Mouse (Mus musculus) forebrain, embryonic 10.5 days (tissue): ENCODE data around the gene Cyp1a1. TPM values are rescaled to one million over a fixed set of nuclear protein-coding genes. Genes with fewer than 3 reads are reported as not detected.

Experiments used
- DNase-seq: peaks from one replicate; pipeline ENCODE4 v3.0.0-alpha.2; 2017; ENCODE audit warnings: low spot score; ENCODE audit errors: extremely low spot score
- H3K27ac ChIP-seq: fragments of 300-500 bp; sonication (generic); 2 replicates; pipeline ENCODE4 v1.5.1; 2016; ENCODE audit warnings: mild to moderate bottlenecking
- H3K27me3 ChIP-seq: fragments of 300-500 bp; sonication (generic); 2 replicates; pipeline ENCODE4 v1.6.1; 2016; ENCODE audit warnings: mild to moderate bottlenecking; ENCODE audit not compliant: poor library complexity, severe bottlenecking
- H3K36me3 ChIP-seq: fragments of 300-500 bp; sonication (generic); replicated peaks from 2 replicates; pipeline ENCODE4 v1.6.1; 2016; ENCODE audit warnings: mild to moderate bottlenecking, moderate library complexity
- H3K4me1 ChIP-seq: fragments of 300-500 bp; sonication (generic); 2 replicates; pipeline ENCODE4 v1.6.1; 2016
- H3K4me3 ChIP-seq: fragments of 300-500 bp; sonication (generic); 2 replicates; pipeline ENCODE4 v1.5.1; 2016; ENCODE audit warnings: mild to moderate bottlenecking, moderate library complexity
- H3K9me3 ChIP-seq: fragments of 300-500 bp; sonication (generic); 2 replicates; pipeline ENCODE4 v1.6.1; 2016; ENCODE audit warnings: mild to moderate bottlenecking, moderate library complexity
- WGBS: fragments of 180-500 bp; shearing (Covaris S2); methylation state at CpG from one replicate; pipeline ENCODE4 v1.1.7; 2016; 5-methylcytosine and 5-hydroxymethylcytosine counted together
- polyA plus RNA-seq: library from polyadenylated mRNA; unstranded; fragments of >200 nt; fragmentation: Nextera tagmentation; extraction: Ambion mirVana; gene quantifications from 2 replicates; pipeline ENCODE4 v1.2.1, GENCODE M21; 2016

Gene Cyp1a1
- 0.14 TPM in 1 of 2 replicates, not detected in the other for polyA plus RNA-seq

DNA sequence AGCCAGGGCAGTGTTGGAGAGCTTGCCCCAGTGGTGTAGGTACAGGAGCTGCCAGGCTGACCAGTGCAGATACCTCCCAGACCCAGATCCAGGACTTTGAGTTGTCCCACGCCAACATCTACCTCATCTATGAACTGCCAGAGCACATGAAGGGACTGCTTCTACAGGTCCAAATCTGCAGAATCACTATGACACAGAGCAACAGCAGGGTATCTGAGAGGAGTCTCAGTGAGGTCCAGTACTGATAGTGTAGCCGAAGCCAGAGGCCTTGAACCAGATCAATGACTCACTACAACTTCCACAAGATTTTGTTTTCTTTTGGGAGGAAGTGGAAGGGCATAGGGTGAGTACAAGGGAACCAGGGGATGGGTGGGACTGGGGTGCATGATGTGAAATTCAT is at the start of gene Cyp1a1:
Gene Cyp1a1, plus strand, starts transcription at position 178 of the 400 bp plus-strand sequence.
- DNase-seq = no peak
- no peak within 1 kb of the TSS for H3K4me3 ChIP-seq
- H3K27me3 ChIP-seq = no peaks in the 10 kb centered on the region
- H3K4me1 ChIP-seq = no peaks in the 10 kb centered on the region
- no peak within 1 kb of the TSS for H3K27ac ChIP-seq
- H3K9me3 ChIP-seq = no peaks in the 10 kb centered on the region
- no peaks in the 10 kb centered on the region for H3K36me3 ChIP-seq
- WGBS = 94% methylated on average over 2 of the region's 2 CpGs

GRCm38 (mm10) chr9:57638651-57639459 is 48.9 kb upstream of the Cyp1a1 start:
- peak overlapping the region; percentile 13 for H3K4me3 ChIP-seq
- DNase-seq = no peak
- H3K36me3 ChIP-seq = peaks cover 45% of the 10 kb centered on the region
- WGBS = 40% methylated on average over 8 of the region's 8 CpGs
- no peaks in the 10 kb centered on the region for H3K27me3 ChIP-seq
- H3K9me3 ChIP-seq = no peaks in the 10 kb centered on the region
- peak overlapping the region; percentile 72 for H3K27ac ChIP-seq
- peaks cover 77% of the 10 kb centered on the region for H3K4me1 ChIP-seq

GRCm38 (mm10) chr9:57639661-57640328 is 47.9 kb upstream of the Cyp1a1 start:
- Histone ChIP-seq H3K27me3 (no peaks in the 10 kb centered on the region), H3K9me3 (no peaks in the 10 kb centered on the region), H3K4me3 (peak overlapping the region; percentile 19; the same call in 1 of the 2 replicates), H3K4me1 (peaks cover 78% of the 10 kb centered on the region), H3K36me3 (peaks cover 37% of the 10 kb centered on the region), H3K27ac (peak overlapping the region; percentile 72)
- DNase-seq = no peak
- 74% methylated on average over 5 of the region's 5 CpGs for WGBS

- 24% methylated on average over 15 of the region's 15 CpGs for whole genome bisulfite sequencing
- Histone ChIP-seq H3K36me3 (peaks cover 36% of the 10 kb centered on the region), H3K27me3 (no peaks in the 10 kb centered on the region), H3K27ac (peak overlapping the region; percentile 51), H3K4me1 (peaks cover 80% of the 10 kb centered on the region), H3K4me3 (peak overlapping the region; percentile 19), H3K9me3 (no peaks in the 10 kb centered on the region)
- DNase-seq = no peak
Measured at GRCm38 (mm10) chr9:57640384-57640783, 47.3 kb upstream of the Cyp1a1 start.

- 74% methylated on average over 1 of the region's 1 CpGs for WGBS
- H3K36me3 ChIP-seq = peaks cover 32% of the 10 kb centered on the region
- H3K4me1 ChIP-seq = peaks cover 86% of the 10 kb centered on the region
- no peak for DNase-seq
- H3K27ac ChIP-seq = no peak overlapping the region
- H3K27me3 ChIP-seq = no peaks in the 10 kb centered on the region
- no peaks in the 10 kb centered on the region for H3K9me3 ChIP-seq
- no peak overlapping the region for H3K4me3 ChIP-seq
Measured at GRCm38 (mm10) chr9:57641022-57641421, 46.7 kb upstream of the Cyp1a1 start.

DNA sequence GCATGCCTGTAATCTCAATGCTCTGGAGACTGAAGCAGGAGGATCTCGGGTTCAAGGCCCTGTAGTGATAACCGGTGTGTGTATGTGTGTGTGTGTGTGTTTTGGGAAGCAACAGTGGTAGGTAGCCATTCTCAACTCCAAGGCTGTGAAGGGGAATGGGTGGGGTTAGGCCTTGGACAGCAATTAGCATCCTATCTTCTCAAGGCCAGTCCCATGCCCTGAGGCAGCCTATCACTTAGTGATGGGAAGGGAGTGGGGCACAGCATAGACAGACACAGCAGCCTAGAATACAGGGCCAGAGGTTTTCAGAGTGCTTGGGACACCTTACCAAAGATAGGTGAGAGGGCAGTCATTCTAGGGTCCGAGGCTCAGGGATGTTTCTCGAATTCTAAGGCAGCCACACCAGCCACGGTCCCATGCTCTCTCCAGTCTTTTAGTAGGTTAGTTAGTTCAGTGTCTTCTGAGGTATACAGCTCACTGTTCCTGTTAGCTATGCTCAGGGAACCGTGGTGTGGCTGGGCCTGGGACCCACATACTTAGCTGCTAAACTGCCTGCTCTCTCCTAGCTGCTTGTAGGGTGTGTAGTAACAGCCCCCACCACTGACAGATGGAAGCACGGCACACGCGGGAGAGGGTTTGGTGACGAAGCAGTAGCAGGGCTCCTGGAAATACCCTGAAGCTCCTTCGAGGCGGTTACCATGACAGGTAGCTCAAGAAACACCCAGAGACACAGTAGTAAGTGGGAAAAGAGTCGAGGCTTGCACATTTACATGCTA is 45.8 kb upstream of the Cyp1a1 start:
- no peak overlapping the region; the same call in 1 of the 2 replicates for H3K4me3 ChIP-seq
- H3K27ac ChIP-seq = no peak overlapping the region
- DNase-seq = no peak
- no peaks in the 10 kb centered on the region for H3K9me3 ChIP-seq
- 93% methylated on average over 13 of the region's 13 CpGs for WGBS
- peaks cover 88% of the 10 kb centered on the region for H3K4me1 ChIP-seq
- H3K27me3 ChIP-seq = 0 out of 2 replicates have a peak, but pooled peaks cover 2% of the 10 kb centered on the region
- H3K36me3 ChIP-seq = peaks cover 28% of the 10 kb centered on the region

GRCm38 (mm10) chr9:57643169-57643855 is 44.4 kb upstream of the Cyp1a1 start:
- no peak for DNase-seq
- peaks cover 6% of the 10 kb centered on the region; the same call in 1 of the 2 replicates for H3K27me3 ChIP-seq
- H3K9me3 ChIP-seq = no peaks in the 10 kb centered on the region
- 79% methylated on average over 9 of the region's 9 CpGs for WGBS
- peak overlapping the region; percentile 98 for H3K4me3 ChIP-seq
- H3K36me3 ChIP-seq = peaks cover 22% of the 10 kb centered on the region
- H3K27ac ChIP-seq = peak overlapping the region; percentile 99; the same call in 1 of the 2 replicates
- peaks cover 77% of the 10 kb centered on the region for H3K4me1 ChIP-seq

DNA sequence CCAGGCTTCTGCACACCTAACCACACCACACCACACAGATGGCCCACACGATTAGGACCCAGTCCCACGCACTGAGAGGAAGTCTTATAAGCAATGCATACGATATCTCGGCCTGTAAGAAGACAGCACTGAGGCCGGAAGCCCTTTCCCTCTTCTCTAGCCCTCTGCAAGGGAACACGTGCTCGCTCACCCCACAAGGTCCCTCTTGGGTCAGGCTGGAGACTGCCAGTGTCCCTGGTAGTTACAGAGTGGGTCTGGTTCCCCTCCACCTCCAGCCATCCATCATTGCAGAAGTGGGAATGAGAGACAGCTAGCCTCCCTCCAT is 43.9 kb upstream of the Cyp1a1 start:
- no peak for DNase-seq
- H3K4me3 ChIP-seq = peak overlapping the region; percentile 98
- peak overlapping the region; percentile 99 for H3K27ac ChIP-seq
- H3K9me3 ChIP-seq = no peaks in the 10 kb centered on the region
- peaks cover 72% of the 10 kb centered on the region for H3K4me1 ChIP-seq
- 81% methylated on average over 7 of the region's 7 CpGs for WGBS
- peaks cover 22% of the 10 kb centered on the region for H3K36me3 ChIP-seq
- peaks cover 6% of the 10 kb centered on the region; the same call in 1 of the 2 replicates for H3K27me3 ChIP-seq

DNA sequence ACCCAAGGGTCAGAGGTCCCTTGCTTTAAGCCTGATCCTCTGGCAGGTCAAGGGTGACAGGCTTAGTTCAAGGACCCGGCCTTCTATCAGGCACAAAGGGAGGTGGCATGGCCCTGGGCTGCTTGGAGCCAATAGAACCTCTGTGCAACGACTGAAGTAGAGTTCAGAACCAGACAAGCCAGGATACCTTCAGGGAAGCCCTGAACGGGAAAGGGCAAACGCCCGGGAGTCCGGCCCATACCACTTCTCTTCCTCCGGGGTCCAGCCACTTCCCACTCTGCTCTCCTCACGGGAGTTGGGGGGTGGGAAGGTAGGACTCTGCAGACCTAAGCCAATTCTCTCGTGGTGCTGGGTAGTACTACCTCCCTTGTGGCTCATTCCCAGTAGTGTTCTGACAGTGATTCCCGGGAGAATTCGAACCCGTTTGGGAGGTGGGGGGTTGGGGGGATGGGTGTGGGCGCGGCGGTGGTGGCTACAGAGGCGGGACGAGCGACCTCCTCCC is 43.2 kb upstream of the Cyp1a1 start:
- Histone ChIP-seq H3K36me3 (peaks cover 22% of the 10 kb centered on the region), H3K9me3 (no peaks in the 10 kb centered on the region), H3K27ac (peak overlapping the region; percentile 99), H3K4me3 (peak overlapping the region; percentile 98), H3K4me1 (peaks cover 65% of the 10 kb centered on the region), H3K27me3 (peaks cover 6% of the 10 kb centered on the region; the same call in 1 of the 2 replicates)
- DNase-seq = no peak
- 0% methylated on average over 18 of the region's 18 CpGs for WGBS

DNA sequence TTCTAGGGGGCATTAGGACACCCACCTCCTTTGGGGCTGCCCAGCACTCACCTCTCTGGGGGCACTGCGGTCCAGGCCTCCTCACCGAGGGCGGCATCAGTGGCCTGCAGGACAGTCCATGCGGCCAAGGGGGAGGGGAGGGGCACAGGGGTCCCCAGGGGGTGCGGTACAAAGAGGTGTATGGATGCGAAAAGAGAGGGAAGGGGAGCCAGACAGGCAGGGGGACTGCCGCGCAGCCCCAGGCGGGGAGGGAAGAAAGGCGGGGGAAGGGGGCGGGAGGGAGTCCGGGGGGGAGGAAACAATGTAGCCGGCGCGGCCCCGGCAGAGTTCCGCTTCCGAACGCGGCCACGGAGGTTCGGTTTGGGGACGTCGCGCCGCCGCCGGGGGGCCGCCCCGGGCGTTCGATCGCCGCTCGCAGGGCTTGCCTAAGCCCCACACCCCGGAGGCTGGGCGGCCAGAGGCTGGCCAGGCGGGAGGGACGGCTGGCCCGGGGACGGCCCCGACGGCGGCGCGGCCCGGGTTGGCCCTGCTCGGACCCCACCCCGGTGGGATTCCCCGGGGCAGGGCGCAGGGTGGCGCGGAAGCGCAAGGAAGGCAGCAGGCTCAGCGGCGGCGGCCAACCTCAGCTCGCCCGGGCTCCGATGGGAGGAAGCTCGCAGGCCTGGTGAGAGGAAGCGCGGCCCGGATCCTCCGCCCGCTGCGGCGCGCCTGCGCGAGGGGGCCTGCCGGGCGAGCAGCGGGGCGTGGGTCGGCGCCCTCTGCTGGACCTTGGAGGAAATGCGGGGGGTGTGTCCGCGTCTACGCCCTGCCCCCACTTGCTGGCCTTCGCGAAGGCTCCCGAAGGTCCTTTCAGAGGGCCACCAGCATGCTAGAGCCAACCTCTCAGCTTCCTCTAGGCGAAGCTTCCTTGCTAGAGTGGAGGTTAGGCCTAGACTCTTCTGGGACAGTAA is 42.5 kb upstream of the Cyp1a1 start:
- Histone ChIP-seq H3K27me3 (peaks cover 6% of the 10 kb centered on the region; the same call in 1 of the 2 replicates), H3K27ac (peak overlapping the region; percentile 99), H3K4me1 (peaks cover 59% of the 10 kb centered on the region), H3K4me3 (peak overlapping the region; percentile 98), H3K9me3 (no peaks in the 10 kb centered on the region), H3K36me3 (peaks cover 22% of the 10 kb centered on the region)
- peak; percentile 92 for DNase-seq
- WGBS = under 1% methylated on average over 73 of the region's 85 CpGs

DNA sequence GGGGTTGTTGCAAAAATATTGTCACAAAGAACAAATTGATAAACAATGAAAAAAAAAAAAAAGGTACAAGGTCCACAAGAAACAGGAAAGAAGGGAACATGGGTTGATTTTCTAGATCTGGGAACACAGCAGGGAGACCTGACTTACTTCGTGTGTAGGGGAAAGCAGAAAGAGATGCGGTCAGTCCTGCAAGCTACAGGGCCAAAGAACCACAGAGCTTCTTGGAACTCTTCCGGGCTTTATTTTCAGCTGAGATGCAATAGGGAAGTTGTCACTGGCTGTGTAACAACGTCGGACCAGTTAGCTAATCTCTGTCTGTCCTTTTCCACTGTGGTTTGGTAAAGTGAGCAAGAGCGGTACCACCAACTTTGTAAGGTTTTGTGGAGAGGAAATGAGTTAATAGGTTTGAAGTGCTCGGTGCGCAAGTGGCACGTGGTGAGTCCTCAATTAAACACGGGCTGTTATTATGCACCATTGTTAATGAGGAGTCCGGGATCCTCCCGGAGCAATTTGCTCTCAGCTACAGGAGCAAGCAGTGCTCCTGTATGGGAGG is 41.1 kb upstream of the Cyp1a1 start:
- peaks cover 59% of the 10 kb centered on the region for H3K4me1 ChIP-seq
- 78% methylated on average over 12 of the region's 12 CpGs for WGBS
- DNase-seq = no peak

More for the DNA sequence above, 41.1 kb upstream of the Cyp1a1 start:
- H3K36me3 ChIP-seq = peaks cover 14% of the 10 kb centered on the region
- H3K27me3 ChIP-seq = peaks cover 16% of the 10 kb centered on the region; the same call in 1 of the 2 replicates
- no peak overlapping the region for H3K27ac ChIP-seq
- no peaks in the 10 kb centered on the region for H3K9me3 ChIP-seq
- no peak overlapping the region for H3K4me3 ChIP-seq
